Mouse (Mus musculus): ENCODE results near the gene Adat1. TPM values are rescaled to one million over a fixed set of nuclear protein-coding genes. Genes with fewer than 3 reads are reported as not detected.

Adat1 gene
- polyA plus RNA-seq (2015; fragmentation: Nextera tagmentation; extraction: Ambion mirVana): 7.5 and 8.8 TPM in 2 replicates

DNA sequence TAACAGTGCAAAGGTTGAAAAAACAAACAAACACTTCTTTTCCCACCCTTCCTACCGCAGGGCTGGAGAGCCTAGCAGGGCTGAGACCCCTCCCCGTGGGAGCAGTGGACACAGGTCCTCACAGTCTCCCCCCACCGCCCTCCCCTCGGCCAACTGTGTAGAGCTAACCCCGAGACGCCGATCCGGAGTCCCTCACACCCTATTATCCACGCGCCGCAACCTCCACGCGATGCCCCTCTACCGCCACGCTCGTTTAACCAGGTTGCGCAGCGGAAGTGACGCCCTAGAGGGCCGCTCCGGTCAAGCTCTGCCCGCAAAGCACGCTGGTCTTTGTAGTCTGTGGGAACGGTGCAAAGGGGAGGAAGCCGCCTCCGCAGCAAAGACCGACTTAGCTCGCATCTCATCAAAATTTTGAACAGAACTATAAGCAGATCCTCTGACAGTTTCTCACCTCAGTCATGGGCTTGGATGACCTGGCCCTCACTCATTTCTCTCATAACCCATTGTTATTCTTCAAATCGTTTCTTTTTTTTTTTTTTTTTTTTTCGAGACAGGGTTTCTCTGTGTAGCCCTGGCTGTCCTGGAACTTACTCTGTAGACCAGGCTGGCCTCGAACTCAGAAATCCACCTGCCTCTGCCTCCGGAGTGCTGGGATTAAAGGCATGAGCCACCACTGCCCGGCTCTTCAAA lies at the start of gene Adat1:
TSS of gene Adat1 (minus strand) at position 290 of the 690 bp plus-strand sequence.
- Histone ChIP-seq H3K36me3 (ENCODE audit: control insufficient read depth, insufficient read depth, low read length) (peaks cover 33% of the 10 kb centered on the region), H3K27ac (ENCODE audit: low read length) (no peak within 1 kb of the TSS)

DNA sequence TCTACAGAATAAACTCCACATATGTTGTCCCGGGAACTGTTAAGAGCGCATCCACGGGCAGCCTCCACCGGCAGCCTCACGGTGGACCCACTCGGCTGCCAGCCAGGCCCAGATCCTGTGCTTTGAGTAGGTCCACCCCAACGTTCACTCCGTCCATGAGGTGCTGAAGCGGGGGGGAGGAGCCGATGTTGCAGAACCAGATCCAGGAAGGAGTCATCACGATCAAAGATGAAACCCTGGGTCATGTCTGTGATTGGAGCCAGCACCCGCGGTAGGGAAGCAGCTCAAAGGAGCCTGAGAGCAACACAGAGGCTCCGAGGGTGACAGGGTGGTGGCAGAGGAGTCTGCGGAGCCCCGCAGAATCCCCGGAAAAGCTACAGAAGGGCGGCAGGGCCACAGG lies 45.4 kb upstream of the Adat1 start:
- WGBS: 68% methylated on average over 17 of the region's 18 CpGs
- ATAC-seq (ENCODE audit: low read depth): no peak
- Histone ChIP-seq H3K36me3 (ENCODE audit: control insufficient read depth, insufficient read depth, low read length) (no peaks in the 10 kb centered on the region), H3K27ac (ENCODE audit: low read length) (no peak overlapping the region), H3K27me3 (ENCODE audit: control insufficient read depth, insufficient read depth, low read depth, low read length) (no peaks in the 10 kb centered on the region), H3K4me2 (ENCODE audit: low read depth, low read length) (no peak overlapping the region), H3K4me1 (replicated peaks; ENCODE audit: control insufficient read depth, insufficient read depth, low read length) (no peaks in the 10 kb centered on the region), H3K4me3 (ENCODE audit: low read length) (no peak overlapping the region), H3K9me3 (ENCODE audit: control insufficient read depth, low read length) (no peaks in the 10 kb centered on the region), H3K9ac (ENCODE audit: low read length) (no peak overlapping the region)

More for the DNA sequence above, at the start of gene Adat1:
- Histone ChIP-seq H3K4me2 (ENCODE audit: low read depth, low read length) (peak within 1 kb of the TSS; percentile 68), H3K4me3 (ENCODE audit: low read length) (peak within 1 kb of the TSS; percentile 80), H3K9ac (ENCODE audit: low read length) (peak within 1 kb of the TSS; percentile 80), H3K9me3 (ENCODE audit: control insufficient read depth, low read length) (no peaks in the 10 kb centered on the region), H3K27me3 (ENCODE audit: control insufficient read depth, insufficient read depth, low read depth, low read length) (no peaks in the 10 kb centered on the region), H3K4me1 (replicated peaks; ENCODE audit: control insufficient read depth, insufficient read depth, low read length) (peaks cover 3% of the 10 kb centered on the region; the same call in 1 of the 2 replicates)
- peak; percentile 96 for ATAC-seq (ENCODE audit: low read depth)
- 2% methylated on average over 33 of the region's 33 CpGs for WGBS

DNA sequence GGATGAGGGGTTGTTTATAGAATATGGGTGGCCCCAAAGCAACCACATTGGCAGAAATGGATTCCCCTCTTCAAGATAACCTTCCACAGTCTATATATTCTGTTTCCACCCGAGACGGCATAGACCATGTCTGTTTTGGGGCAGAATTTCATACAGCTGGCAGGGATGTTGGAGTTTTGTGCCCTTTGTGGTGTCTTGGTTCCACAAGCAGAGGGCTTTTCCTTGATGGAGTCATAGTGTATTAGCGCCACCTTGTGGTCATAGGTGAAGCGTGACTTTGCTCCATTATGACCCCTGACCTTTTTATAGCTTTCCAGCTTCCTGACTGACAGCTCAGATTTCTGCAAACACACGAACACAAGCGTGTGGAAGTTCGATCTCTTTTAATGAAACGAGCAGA lies 42.5 kb upstream of the Adat1 start:
- Histone ChIP-seq H3K9ac (ENCODE audit: low read length) (no peak overlapping the region), H3K27ac (ENCODE audit: low read length) (no peak overlapping the region), H3K36me3 (ENCODE audit: control insufficient read depth, insufficient read depth, low read length) (no peaks in the 10 kb centered on the region), H3K4me2 (ENCODE audit: low read depth, low read length) (no peak overlapping the region), H3K9me3 (ENCODE audit: control insufficient read depth, low read length) (no peaks in the 10 kb centered on the region), H3K27me3 (ENCODE audit: control insufficient read depth, insufficient read depth, low read depth, low read length) (no peaks in the 10 kb centered on the region), H3K4me1 (replicated peaks; ENCODE audit: control insufficient read depth, insufficient read depth, low read length) (no peaks in the 10 kb centered on the region), H3K4me3 (ENCODE audit: low read length) (no peak overlapping the region)
- WGBS: 6% methylated on average over 8 of the region's 8 CpGs
- ATAC-seq (ENCODE audit: low read depth): no peak

DNA sequence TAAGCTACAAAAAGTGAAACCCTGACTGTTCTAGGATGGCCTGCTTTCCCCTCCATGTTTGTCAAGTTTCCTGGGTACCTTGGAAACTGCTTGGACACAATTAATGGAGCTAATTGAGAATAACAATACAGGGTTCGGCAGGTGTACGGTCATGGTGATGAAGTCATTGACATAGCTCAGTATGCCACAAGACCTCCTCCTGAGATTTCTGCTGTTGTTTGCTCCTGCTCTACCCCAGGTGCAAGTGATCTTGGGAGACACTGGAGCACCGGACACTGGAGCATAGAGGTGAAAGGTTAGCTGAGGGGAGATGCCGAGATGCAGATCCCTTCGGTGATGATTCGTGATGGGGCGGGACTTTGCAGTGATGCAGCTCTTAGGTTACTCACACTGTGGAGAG lies 41.0 kb upstream of the Adat1 start:
- Histone ChIP-seq H3K9me3 (ENCODE audit: control insufficient read depth, low read length) (no peaks in the 10 kb centered on the region), H3K27ac (ENCODE audit: low read length) (no peak overlapping the region), H3K4me2 (ENCODE audit: low read depth, low read length) (no peak overlapping the region), H3K36me3 (ENCODE audit: control insufficient read depth, insufficient read depth, low read length) (no peaks in the 10 kb centered on the region), H3K4me3 (ENCODE audit: low read length) (no peak overlapping the region), H3K27me3 (ENCODE audit: control insufficient read depth, insufficient read depth, low read depth, low read length) (no peaks in the 10 kb centered on the region), H3K9ac (ENCODE audit: low read length) (no peak overlapping the region), H3K4me1 (replicated peaks; ENCODE audit: control insufficient read depth, insufficient read depth, low read length) (no peaks in the 10 kb centered on the region)
- no peak for ATAC-seq (ENCODE audit: low read depth)
- 44% methylated on average over 7 of the region's 7 CpGs for WGBS

DNA sequence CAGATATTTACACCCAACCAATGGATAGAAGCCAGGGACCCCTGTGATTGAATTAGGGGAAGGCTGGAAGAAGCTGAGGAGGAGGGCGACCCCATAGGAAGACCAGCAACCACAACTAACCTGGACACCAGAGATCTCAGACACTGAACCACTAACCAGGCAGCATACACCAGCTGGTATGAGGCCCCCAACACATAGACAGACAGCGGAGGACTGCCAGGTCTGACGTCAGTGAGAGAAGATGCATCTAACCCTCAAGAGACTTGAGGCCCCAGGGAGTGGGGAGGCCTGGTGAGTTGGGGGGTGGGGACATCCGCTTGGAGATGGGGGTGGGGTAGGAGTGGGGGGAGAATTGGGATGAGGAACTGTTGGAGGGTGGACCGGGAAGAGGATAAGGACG lies 38.6 kb upstream of the Adat1 start:
- H3K4me3 ChIP-seq (ENCODE audit: low read length): no peak overlapping the region
- no peaks in the 10 kb centered on the region for H3K9me3 ChIP-seq (ENCODE audit: control insufficient read depth, low read length)
- no peak overlapping the region for H3K27ac ChIP-seq (ENCODE audit: low read length)
- H3K36me3 ChIP-seq (ENCODE audit: control insufficient read depth, insufficient read depth, low read length): no peaks in the 10 kb centered on the region
- 39% methylated on average over 6 of the region's 6 CpGs for WGBS
- no peak overlapping the region for H3K9ac ChIP-seq (ENCODE audit: low read length)
- no peaks in the 10 kb centered on the region for H3K27me3 ChIP-seq (ENCODE audit: control insufficient read depth, insufficient read depth, low read depth, low read length)
- H3K4me2 ChIP-seq (ENCODE audit: low read depth, low read length): no peak overlapping the region
- H3K4me1 ChIP-seq (replicated peaks; ENCODE audit: control insufficient read depth, insufficient read depth, low read length): no peaks in the 10 kb centered on the region
- no peak for ATAC-seq (ENCODE audit: low read depth)

DNA sequence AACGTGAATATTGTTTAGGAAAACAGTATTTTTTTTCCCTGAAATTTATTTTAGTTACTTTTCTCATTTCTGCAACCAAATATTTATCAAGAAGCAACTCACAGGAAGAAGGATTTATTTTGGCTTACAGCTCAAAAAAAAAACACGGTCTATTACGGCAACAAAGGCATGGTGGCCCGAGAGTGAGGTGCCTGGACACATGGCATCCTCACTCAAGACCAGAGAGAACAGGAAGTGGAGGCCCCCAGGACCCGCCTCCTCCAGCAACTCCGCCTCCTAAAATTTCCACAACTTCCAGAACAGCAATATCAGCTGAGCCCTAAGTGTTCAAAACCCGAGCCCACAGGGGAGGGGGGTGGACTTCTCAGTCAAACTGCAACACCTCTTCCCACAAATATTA lies 37.4 kb upstream of the Adat1 start:
- 67% methylated on average over 7 of the region's 7 CpGs for WGBS
- Histone ChIP-seq H3K27me3 (ENCODE audit: control insufficient read depth, insufficient read depth, low read depth, low read length) (no peaks in the 10 kb centered on the region), H3K4me3 (ENCODE audit: low read length) (no peak overlapping the region)

DNA sequence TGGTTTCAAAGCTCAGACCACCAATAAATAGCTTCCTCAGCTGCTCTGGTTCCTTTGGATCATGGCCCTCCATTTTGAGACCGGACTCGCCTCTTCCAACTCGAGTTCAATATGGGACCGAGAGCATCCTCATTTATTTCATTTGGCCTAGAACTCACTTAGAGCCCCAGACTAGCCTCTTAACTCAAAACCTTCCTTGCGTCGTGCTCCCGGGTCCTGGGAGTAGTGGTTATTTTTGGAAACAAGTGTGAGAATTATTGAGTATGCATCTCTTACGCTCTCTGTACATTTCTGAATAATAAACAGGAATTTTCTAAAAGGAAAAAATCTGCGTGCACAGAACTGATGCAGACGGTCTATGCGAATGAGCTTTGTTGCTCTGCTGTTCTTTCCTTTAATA lies 22.8 kb upstream of the Adat1 start, which contains the start of gene Gm6793:
TSS of gene Gm6793 (minus strand) at position 101 of the 400 bp plus-strand sequence.
- H3K36me3 ChIP-seq (ENCODE audit: control insufficient read depth, insufficient read depth, low read length): peaks cover 31% of the 10 kb centered on the region
- H3K27me3 ChIP-seq (ENCODE audit: control insufficient read depth, insufficient read depth, low read depth, low read length): no peaks in the 10 kb centered on the region
- H3K4me1 ChIP-seq (replicated peaks; ENCODE audit: control insufficient read depth, insufficient read depth, low read length): peaks cover 17% of the 10 kb centered on the region
- no peak within 1 kb of the TSS for H3K4me3 ChIP-seq (ENCODE audit: low read length)
- H3K27ac ChIP-seq (ENCODE audit: low read length): no peak within 1 kb of the TSS
- H3K4me2 ChIP-seq (ENCODE audit: low read depth, low read length): no peak within 1 kb of the TSS
- H3K9me3 ChIP-seq (ENCODE audit: control insufficient read depth, low read length): no peaks in the 10 kb centered on the region
- no peak for ATAC-seq (ENCODE audit: low read depth)
- WGBS: 90% methylated on average over 11 of the region's 11 CpGs
- no peak within 1 kb of the TSS for H3K9ac ChIP-seq (ENCODE audit: low read length)

More for the DNA sequence above, 37.4 kb upstream of the Adat1 start:
- Histone ChIP-seq H3K9ac (ENCODE audit: low read length) (no peak overlapping the region), H3K9me3 (ENCODE audit: control insufficient read depth, low read length) (no peaks in the 10 kb centered on the region), H3K4me2 (ENCODE audit: low read depth, low read length) (no peak overlapping the region), H3K36me3 (ENCODE audit: control insufficient read depth, insufficient read depth, low read length) (no peaks in the 10 kb centered on the region), H3K27ac (ENCODE audit: low read length) (no peak overlapping the region), H3K4me1 (replicated peaks; ENCODE audit: control insufficient read depth, insufficient read depth, low read length) (no peaks in the 10 kb centered on the region)
- no peak for ATAC-seq (ENCODE audit: low read depth)

DNA sequence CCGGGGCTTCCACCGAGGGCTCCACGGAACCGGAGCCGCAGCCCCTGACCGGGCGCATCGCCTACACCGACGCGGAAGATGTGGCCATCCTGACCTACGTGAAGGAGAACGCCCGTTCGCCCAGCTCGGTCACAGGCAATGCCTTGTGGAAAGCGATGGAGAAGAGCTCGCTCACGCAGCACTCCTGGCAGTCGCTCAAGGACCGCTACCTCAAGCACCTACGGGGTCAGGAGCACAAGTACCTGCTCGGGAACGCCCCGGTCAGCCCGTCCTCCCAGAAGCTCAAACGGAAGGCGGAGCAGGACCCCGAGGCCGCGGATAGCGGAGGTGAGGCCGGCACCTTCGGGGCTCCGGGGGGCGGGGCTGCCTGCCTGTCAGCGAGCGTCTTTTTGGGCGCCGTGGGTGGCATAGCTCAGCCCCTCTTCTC lies 19.7 kb upstream of the Adat1 start:
- 1% methylated on average over 40 of the region's 40 CpGs for WGBS
- peak overlapping the region; percentile 85 for H3K9ac ChIP-seq (ENCODE audit: low read length)
- peak overlapping the region; percentile 71 for H3K4me2 ChIP-seq (ENCODE audit: low read depth, low read length)
- peak; percentile 60 for ATAC-seq (ENCODE audit: low read depth)
- peaks cover 18% of the 10 kb centered on the region for H3K4me1 ChIP-seq (replicated peaks; ENCODE audit: control insufficient read depth, insufficient read depth, low read length)
- H3K9me3 ChIP-seq (ENCODE audit: control insufficient read depth, low read length): no peaks in the 10 kb centered on the region
- peak overlapping the region; percentile 73 for H3K27ac ChIP-seq (ENCODE audit: low read length)
- peak overlapping the region; percentile 83 for H3K4me3 ChIP-seq (ENCODE audit: low read length)
- no peaks in the 10 kb centered on the region for H3K27me3 ChIP-seq (ENCODE audit: control insufficient read depth, insufficient read depth, low read depth, low read length)
- H3K36me3 ChIP-seq (ENCODE audit: control insufficient read depth, insufficient read depth, low read length): peaks cover 15% of the 10 kb centered on the region

DNA sequence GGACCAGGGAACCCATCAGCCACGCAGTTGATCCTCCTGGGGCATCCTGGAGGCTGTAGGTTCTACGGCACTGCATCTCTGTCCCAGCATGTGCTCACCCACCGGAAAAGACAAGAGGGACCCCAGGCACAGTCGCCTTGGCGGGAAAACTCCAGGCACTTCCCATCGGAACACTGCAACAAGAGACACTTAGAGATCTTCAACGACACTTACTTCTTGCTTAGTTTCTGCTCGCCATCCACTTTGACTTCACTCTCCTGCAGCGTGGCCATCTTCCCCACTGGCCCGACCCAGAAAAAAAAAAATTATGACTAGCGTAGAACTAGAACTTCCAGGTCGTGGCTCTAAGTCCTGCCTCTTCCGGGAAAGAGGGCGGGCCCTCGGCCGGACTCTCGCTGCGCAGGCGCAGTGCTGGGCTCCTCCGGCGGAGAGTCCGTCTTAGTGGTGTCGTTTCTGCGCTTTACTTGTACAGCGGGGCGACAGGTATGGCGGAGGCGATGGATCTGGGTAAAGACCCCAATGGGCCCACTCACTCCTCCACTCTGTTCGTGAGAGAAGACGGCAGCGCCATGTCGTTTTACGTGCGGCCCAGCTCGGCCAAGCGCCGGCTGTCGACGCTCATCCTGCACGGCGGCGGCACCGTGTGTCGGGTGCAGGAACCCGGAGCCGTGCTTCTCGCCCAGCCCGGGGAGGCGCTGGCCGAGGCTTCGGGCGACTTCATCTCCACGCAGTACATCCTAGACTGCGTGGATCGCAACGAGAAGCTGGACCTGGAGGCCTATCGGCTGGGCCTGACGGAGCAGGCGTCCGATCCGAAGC lies 19.1 kb upstream of the Adat1 start, which contains the start of the genes Kars and Terf2ip:
TSS of gene Kars (minus strand) at position 327 of the 819 bp plus-strand sequence.
TSS of gene Terf2ip (plus strand) at position 402 of the 819 bp plus-strand sequence.
- Histone ChIP-seq H3K27me3 (ENCODE audit: control insufficient read depth, insufficient read depth, low read depth, low read length) (no peaks in the 10 kb centered on the region), H3K9me3 (ENCODE audit: control insufficient read depth, low read length) (no peaks in the 10 kb centered on the region), H3K36me3 (ENCODE audit: control insufficient read depth, insufficient read depth, low read length) (peaks cover 10% of the 10 kb centered on the region; the same call in 1 of the 2 replicates), H3K27ac (ENCODE audit: low read length) (peak within 1 kb of the TSS; percentile 73), H3K4me3 (ENCODE audit: low read length) (peak within 1 kb of the TSS; percentile 83), H3K9ac (ENCODE audit: low read length) (peak within 1 kb of the TSS; percentile 92), H3K4me1 (replicated peaks; ENCODE audit: control insufficient read depth, insufficient read depth, low read length) (peaks cover 18% of the 10 kb centered on the region), H3K4me2 (ENCODE audit: low read depth, low read length) (peak within 1 kb of the TSS; percentile 86)
- peak; percentile 96 for ATAC-seq (ENCODE audit: low read depth)
- WGBS: under 1% methylated on average over 61 of the region's 61 CpGs
